Mouse (Mus musculus): ENCODE results near the gene Lyrm4. TPM values are rescaled to one million over a fixed set of nuclear protein-coding genes. Genes with fewer than 3 reads are reported as not detected.

The Lyrm4 gene
- 5.4 TPM in 2 replicates for polyA plus RNA-seq (2012; rRNA removed)

DNA sequence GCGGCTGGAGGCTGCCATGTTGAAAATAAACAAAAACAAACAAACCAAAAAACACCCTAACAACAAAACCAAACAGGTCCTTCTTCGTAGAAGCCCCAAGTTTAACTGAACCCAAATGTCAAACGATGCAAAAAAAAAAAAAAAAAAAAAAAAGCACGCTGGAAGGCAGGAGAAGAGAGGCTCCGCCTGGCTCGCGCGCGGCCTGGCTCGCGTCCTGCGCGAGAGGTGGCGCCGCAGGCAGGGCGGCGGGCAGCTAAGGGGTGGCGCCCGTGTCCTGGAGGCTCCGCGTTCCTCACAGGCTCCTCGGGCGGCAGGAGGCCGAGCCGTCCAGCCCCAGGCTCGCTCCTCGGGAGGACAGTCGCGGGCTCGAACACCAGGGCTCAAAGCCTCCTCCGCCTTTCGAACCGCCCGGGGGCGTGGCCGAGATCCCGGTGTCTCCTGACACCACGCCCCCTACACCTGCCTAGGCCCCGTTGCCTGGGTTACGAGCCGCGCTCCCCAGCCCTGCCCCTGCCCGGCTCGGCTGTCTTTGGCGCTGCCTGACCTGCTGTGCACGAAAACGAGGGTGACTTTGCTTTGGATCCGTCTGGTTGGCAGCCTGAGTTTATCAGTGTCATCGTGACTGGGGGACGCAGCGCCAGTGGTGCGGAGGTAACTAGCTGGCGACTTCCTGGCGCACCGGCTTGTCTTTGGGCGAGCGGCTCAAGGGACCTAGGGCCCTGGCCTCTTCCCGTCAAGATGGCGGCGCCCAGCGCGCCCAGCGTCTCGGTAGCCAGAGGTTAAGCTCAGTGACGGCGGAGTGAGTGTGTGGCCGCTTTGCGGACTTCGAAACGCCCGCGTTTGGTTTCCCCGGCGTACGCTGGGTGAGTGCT, at the start of gene Lyrm4, which contains the start of gene Fars2:
Gene Lyrm4 (minus strand): TSS at position 384 of the 872 bp plus-strand sequence.
Gene Fars2 (plus strand): TSS at position 270 of the 872 bp plus-strand sequence.

DNA sequence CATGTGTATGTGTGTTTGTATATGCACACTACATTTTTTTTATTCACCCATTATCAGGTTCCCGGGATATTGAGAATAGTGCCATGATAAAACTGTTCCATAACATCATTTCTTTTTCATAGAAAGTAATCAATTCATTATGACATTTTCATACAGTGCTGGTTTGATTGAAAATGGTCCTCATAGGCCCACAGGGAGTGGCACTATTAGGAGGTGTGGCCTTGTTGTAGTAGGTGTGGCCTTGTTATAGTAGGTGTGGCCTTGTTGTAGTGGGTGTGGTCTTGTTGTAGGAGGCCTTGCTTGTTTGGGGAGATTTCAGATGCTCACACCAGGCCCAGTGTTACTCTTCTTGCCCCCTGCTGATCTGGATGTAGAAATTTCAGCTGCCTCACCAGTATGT, 158.8 kb downstream of the Lyrm4 start, which contains the start of gene Ppp1r3g:
Gene Ppp1r3g (plus strand): TSS at position 301 of the 400 bp plus-strand sequence.

Other genes starting within 250 kb of the Lyrm4 start
- gene Rpp40, start 211.2 kb downstream of the Lyrm4 start, polyA plus RNA-seq (2012; rRNA removed) = 4.6 and 5.3 TPM in 2 replicates
- gene Ppp1r3g, start 158.7 kb downstream of the Lyrm4 start, polyA plus RNA-seq (2012; rRNA removed) = 3.9 and 4.4 TPM in 2 replicates
- 37.4 and 76.4 TPM in 2 replicates for gene Fars2, start 114 bp downstream of the Lyrm4 start, polyA plus RNA-seq (2012; rRNA removed)

All from liver, embryonic 18 days (tissue).